Mouse (Mus musculus) MEL (cell line): ENCODE results near the gene H3f3a. TPM values are rescaled to one million over a fixed set of nuclear protein-coding genes. Genes with fewer than 3 reads are reported as not detected.

Experiments used
- DNase-seq: peaks from one replicate; pipeline ENCODE4 v3.0.0; 2011; ENCODE audit warnings: low read depth, low spot score
- H3K27ac ChIP-seq: 2 replicates; pipeline ENCODE4 v1.5.1; 2012; ENCODE audit warnings: low read depth, mild to moderate bottlenecking, control low read depth, low read length, moderate library complexity; ENCODE audit not compliant: control insufficient read depth
- H3K27me3 ChIP-seq, 2 experiments: fragments of 150-350 bp in 1 of 2; sonication (generic) in 1 of 2; 2 replicates each; pipeline ENCODE4 v1.6.1; 2012; ENCODE audit warnings: low read length in 2 of 2, mild to moderate bottlenecking in 2 of 2, improper control_type of control experiment in 1 of 2, moderate library complexity in 1 of 2; ENCODE audit not compliant: insufficient read depth in 2 of 2, control insufficient read depth in 1 of 2
- H3K36me3 ChIP-seq, 2 experiments: 2 replicates each; pipeline ENCODE4 v1.6.1; 2012 to 2014; ENCODE audit warnings: low read length in 2 of 2, improper control_type of control experiment in 1 of 2, inconsistent platforms in 1 of 2, mild to moderate bottlenecking in 1 of 2; ENCODE audit not compliant: insufficient read depth in 2 of 2, control insufficient read depth in 1 of 2
- H3K4me1 ChIP-seq, 2 experiments: fragments of 150-350 bp in 1 of 2; sonication (generic) in 1 of 2; 2 replicates each; pipeline ENCODE4 v1.6.1; 2012; ENCODE audit warnings: low read length in 2 of 2, improper control_type of control experiment in 1 of 2, mild to moderate bottlenecking in 1 of 2; ENCODE audit not compliant: insufficient read depth in 2 of 2, control insufficient read depth in 1 of 2
- H3K4me3 ChIP-seq, 2 experiments: fragments of 150-350 bp in 1 of 2; sonication (generic) in 1 of 2; 2 replicates each; pipeline ENCODE4 v1.5.1; 2012; ENCODE audit warnings: low read depth in 2 of 2, low read length in 2 of 2, mild to moderate bottlenecking in 2 of 2, moderate library complexity in 2 of 2, control low read depth in 1 of 2, improper control_type of control experiment in 1 of 2; ENCODE audit not compliant: control insufficient read depth in 1 of 2, insufficient read depth in 1 of 2
- H3K79me2 ChIP-seq: 2 replicates; pipeline ENCODE4 v1.6.1; 2012; ENCODE audit warnings: mild to moderate bottlenecking, low read length, moderate library complexity; ENCODE audit not compliant: control insufficient read depth, poor library complexity, insufficient read depth
- H3K9ac ChIP-seq: 2 replicates; pipeline ENCODE4 v1.6.1; 2012; ENCODE audit warnings: low read depth, mild to moderate bottlenecking, control low read depth, low read length, moderate library complexity; ENCODE audit not compliant: control insufficient read depth, poor library complexity, severe bottlenecking
- H3K9me3 ChIP-seq: fragments of 150-350 bp; sonication (generic); replicated peaks from 2 replicates; pipeline ENCODE4 v1.6.1; 2012; ENCODE audit warnings: mild to moderate bottlenecking, low read length, improper control_type of control experiment, moderate library complexity; ENCODE audit not compliant: insufficient read depth
- CTCF ChIP-seq, 3 experiments: IDR thresholded peaks in 2 of 3; conservative IDR thresholded peaks in 1 of 3; 2 replicates each; pipeline ENCODE4 v1.5.1; 2011 to 2012; ENCODE audit warnings: low read length in 3 of 3, low read depth in 2 of 3, mild to moderate bottlenecking in 2 of 3, improper control_type of control experiment in 1 of 3, inconsistent platforms in 1 of 3, mixed read lengths in 1 of 3, moderate library complexity in 1 of 3; ENCODE audit not compliant: control insufficient read depth in 1 of 3, insufficient read depth in 1 of 3, poor library complexity in 1 of 3, severe bottlenecking in 1 of 3
- EP300 ChIP-seq, 2 experiments: IDR thresholded peaks; 2 replicates each; pipeline ENCODE4 v1.6.1; 2011; ENCODE audit warnings: improper control_type of control experiment in 2 of 2, low read length in 2 of 2, low read depth in 1 of 2, mild to moderate bottlenecking in 1 of 2
- GABPA ChIP-seq: IDR thresholded peaks from 2 replicates; pipeline ENCODE4 v1.6.1; 2012; ENCODE audit warnings: low read depth, mild to moderate bottlenecking, inconsistent platforms, low read length, improper control_type of control experiment, moderate library complexity
- JUND ChIP-seq: IDR thresholded peaks from 2 replicates; pipeline ENCODE4 v1.6.1; 2011; ENCODE audit warnings: low read depth, mild to moderate bottlenecking, improper control_type of control experiment, low read length
- MYB ChIP-seq: IDR thresholded peaks from 2 replicates; pipeline ENCODE4 v1.6.1; 2011; ENCODE audit warnings: mild to moderate bottlenecking, low read depth, low read length, improper control_type of control experiment
- MYC ChIP-seq: IDR thresholded peaks from 2 replicates; pipeline ENCODE4 v1.6.1; 2011; ENCODE audit warnings: low read depth, mild to moderate bottlenecking, low read length, improper control_type of control experiment, moderate library complexity
- NELFE ChIP-seq: IDR thresholded peaks from 2 replicates; pipeline ENCODE4 v1.6.1; 2011; ENCODE audit warnings: low read depth, low read length, improper control_type of control experiment
- POLR2AphosphoS2 ChIP-seq: IDR thresholded peaks from 2 replicates; pipeline ENCODE4 v1.6.1; 2011; ENCODE audit warnings: low read length, improper control_type of control experiment
- RAD21 ChIP-seq: IDR thresholded peaks from 2 replicates; pipeline ENCODE4 v1.6.1; 2011; ENCODE audit warnings: mild to moderate bottlenecking, low read depth, low read length, improper control_type of control experiment
- SIN3A ChIP-seq: IDR thresholded peaks from 2 replicates; pipeline ENCODE4 v1.6.1; 2012; ENCODE audit warnings: low read length, improper control_type of control experiment, inconsistent platforms
- SMC3 ChIP-seq: IDR thresholded peaks from 2 replicates; pipeline ENCODE4 v1.6.1; 2011; ENCODE audit warnings: low read depth, low read length, improper control_type of control experiment
- TBP ChIP-seq: IDR thresholded peaks from 2 replicates; pipeline ENCODE4 v1.8.0; 2011; ENCODE audit warnings: low read depth, low read length, improper control_type of control experiment
- USF1 ChIP-seq: IDR thresholded peaks from 2 replicates; pipeline ENCODE4 v1.6.1; 2014; ENCODE audit warnings: low read depth, mild to moderate bottlenecking, inconsistent platforms, low read length, improper control_type of control experiment, moderate library complexity
- ZC3H11A ChIP-seq: IDR thresholded peaks from 2 replicates; pipeline ENCODE4 v1.6.1; 2012; ENCODE audit warnings: low read depth, mild to moderate bottlenecking, inconsistent platforms, low read length, improper control_type of control experiment
- ZKSCAN1 ChIP-seq: IDR thresholded peaks from 2 replicates; pipeline ENCODE4 v1.6.1; 2012; ENCODE audit warnings: low read depth, mild to moderate bottlenecking, inconsistent platforms, low read length, improper control_type of control experiment, moderate library complexity
- polyA plus RNA-seq, 2 experiments: library from polyadenylated mRNA; stranded (reverse) in 1 of 2; unstranded in 1 of 2; fragments of >175 nt in 1 of 2; fragments of >200 nt in 1 of 2; gene quantifications; 2 replicates each; pipeline versions ENCODE4 v1.2.1 to v1.2.4; 2012; ENCODE audit warnings: low replicate concordance in 2 of 2, low read depth in 1 of 2; ENCODE audit not compliant: insufficient read length in 2 of 2, insufficient read depth in 1 of 2, missing spikeins in 1 of 2
- total RNA-seq: library from RNA; depleted of rRNA; stranded (reverse); fragments of 300-350 nt; gene quantifications from 2 replicates; pipeline ENCODE4 v1.2.3, GENCODE M21; 2012

Gene H3f3a
- total and polyA plus RNA-seq, 3 experiments, result 265 to 903 (median 574) TPM

DNA sequence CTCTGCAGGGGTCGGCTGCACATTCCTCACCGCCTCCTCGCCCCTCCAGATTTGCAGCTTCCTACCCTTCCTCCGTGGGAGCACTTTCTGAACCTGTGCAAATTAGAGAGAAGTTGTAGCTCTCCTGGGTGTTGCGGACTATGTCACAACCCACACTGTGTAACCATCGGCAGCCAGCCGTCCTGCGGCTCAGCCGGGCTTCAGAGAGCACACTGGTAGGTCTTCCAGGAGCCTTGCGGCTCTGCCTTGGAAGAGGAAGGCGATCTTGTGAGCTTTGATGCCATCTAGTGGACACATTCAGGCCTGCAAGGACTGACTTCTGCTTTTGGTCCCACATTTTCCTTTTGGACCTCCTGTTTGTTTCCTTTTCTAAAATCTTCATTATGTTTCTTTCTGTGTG lies 49.9 kb downstream of the H3f3a start:
- no peaks in the 10 kb centered on the region for H3K27me3 ChIP-seq
- H3K4me3 ChIP-seq, result 0 out of 4 replicates have a peak overlapping the region, but pooled peaks of 1 of the 2 experiments have one; percentile 2
- H3K9ac ChIP-seq, result peak overlapping the region; percentile 24
- H3K9me3 ChIP-seq, result no peaks in the 10 kb centered on the region
- TF ChIP-seq SIN3A, result peak; percentile 51; the same call in 1 of the 2 replicates
- no peak for TF ChIP-seq USF1
- TF ChIP-seq ZC3H11A, result peak; percentile 89
- TF ChIP-seq CTCF (IDR thresholded peaks at IDR 0.05 in 2 of 3, conservative IDR thresholded peaks at IDR 0.05 in 1 of 3; ENCODE audit: control insufficient read depth in 1 of 3, insufficient read depth in 1 of 3, low read depth in 2 of 3, low read length in 3 of 3, poor library complexity in 1 of 3, severe bottlenecking in 1 of 3), result peak; percentile 85 to 97 (median 93)
- TF ChIP-seq NELFE, result no peak
- no peak for TF ChIP-seq ZKSCAN1
- TF ChIP-seq TBP, result peak; percentile 39; the same call in 1 of the 2 replicates
- peak; percentile 94 for TF ChIP-seq RAD21
- no peak for TF ChIP-seq GABPA
- TF ChIP-seq SMC3, result peak; percentile 92
- 0 out of 2 replicates have a peak, but pooled peaks have one; percentile 36 for TF ChIP-seq MYC
- TF ChIP-seq POLR2AphosphoS2, result no peak
- H3K4me1 ChIP-seq, result peaks cover 3 to 14% of the 10 kb centered on the region in 2 experiments; a peak in 3 of 4 replicates
- H3K27ac ChIP-seq, result no peak overlapping the region
- peaks cover 3% of the 10 kb centered on the region; the same call in 1 of the 2 replicates for H3K79me2 ChIP-seq
- DNase-seq, result peak; percentile 90
- H3K36me3 ChIP-seq, result no peaks in the 10 kb centered on the region; a peak in 1 of 4 replicates

GRCm38 (mm10) chr1:180763307-180763706 lies 50.4 kb downstream of the H3f3a start:
- Histone ChIP-seq H3K9me3 (no peaks in the 10 kb centered on the region), H3K4me1 (peaks cover 3 to 14% of the 10 kb centered on the region in 2 experiments; a peak in 3 of 4 replicates), H3K79me2 (peaks cover 3% of the 10 kb centered on the region; the same call in 1 of the 2 replicates), H3K27me3 (no peaks in the 10 kb centered on the region), H3K9ac (no peak overlapping the region), H3K36me3 (no peaks in the 10 kb centered on the region; a peak in 1 of 4 replicates), H3K27ac (no peak overlapping the region), H3K4me3 (no peak overlapping the region)
- DNase-seq, result no peak
- TF ChIP-seq SMC3 (no peak), EP300 (IDR thresholded peaks at IDR 0.05; ENCODE audit: low read depth in 1 of 2, low read length in 2 of 2) (no peak), SIN3A (no peak), MYB (no peak), ZKSCAN1 (no peak), JUND (no peak)
